Mouse (Mus musculus) heart, embryonic 11.5 days (tissue): ENCODE data around the gene Runx2. TPM values are rescaled to one million over a fixed set of nuclear protein-coding genes. Genes with fewer than 3 reads are reported as not detected.

Experiments
- ATAC-seq: fragments of 200-750 bp; cut with Nextera tagmentation; replicated peaks from 2 replicates; pipeline ENCODE4 v1.8.0; 2017; ENCODE audit warnings: moderate library complexity; ENCODE audit not compliant: insufficient number of reproducible peaks, low FRiP score, low TSS enrichment
- H3K27ac ChIP-seq: fragments of 300-500 bp; sonication (generic); 2 replicates; pipeline ENCODE4 v1.5.1; 2014; ENCODE audit warnings: mild to moderate bottlenecking, low read depth, low read length
- H3K27me3 ChIP-seq: fragments of 300-500 bp; sonication (generic); 2 replicates; pipeline ENCODE4 v1.6.1; 2014; ENCODE audit warnings: mild to moderate bottlenecking, low read length, mixed read lengths; ENCODE audit not compliant: control insufficient read depth, insufficient read depth
- H3K36me3 ChIP-seq: fragments of 300-500 bp; sonication (generic); 2 replicates; pipeline ENCODE4 v1.6.1; 2014; ENCODE audit warnings: mild to moderate bottlenecking, low read length, moderate library complexity, mixed read lengths; ENCODE audit not compliant: control insufficient read depth, insufficient read depth
- H3K4me1 ChIP-seq: fragments of 300-500 bp; sonication (generic); 2 replicates; pipeline ENCODE4 v1.6.1; 2014; ENCODE audit warnings: low read length; ENCODE audit not compliant: control insufficient read depth, insufficient read depth
- H3K4me2 ChIP-seq: fragments of 300-500 bp; sonication (generic); 2 replicates; pipeline ENCODE4 v1.6.1; 2014; ENCODE audit warnings: mild to moderate bottlenecking, moderate library complexity
- H3K4me3 ChIP-seq: fragments of 300-500 bp; sonication (generic); 2 replicates; pipeline ENCODE4 v1.5.1; 2014; ENCODE audit warnings: low read depth, low read length
- H3K9ac ChIP-seq: fragments of 300-500 bp; sonication (generic); 2 replicates; pipeline ENCODE4 v1.6.1; 2014; ENCODE audit warnings: mild to moderate bottlenecking, low read depth, low read length, moderate library complexity
- H3K9me3 ChIP-seq: fragments of 300-500 bp; sonication (generic); replicated peaks from 2 replicates; pipeline ENCODE4 v1.6.1; 2016; ENCODE audit warnings: low read length; ENCODE audit not compliant: control insufficient read depth
- WGBS: fragments of 180-500 bp; shearing (Covaris S2); extraction: QIAGEN DNeasy Blood & Tissue Kit; methylation state at CpG from one replicate; pipeline ENCODE4 v1.1.7; 2014; ENCODE audit not compliant: insufficient replicate concordance; 5-methylcytosine and 5-hydroxymethylcytosine counted together
- polyA plus RNA-seq: library from polyadenylated mRNA; unstranded; fragments of >200 nt; fragmentation: Nextera tagmentation; extraction: Ambion mirVana; gene quantifications from 2 replicates; pipeline ENCODE4 v1.2.1, GENCODE M21; 2014

Gene Runx2
- polyA plus RNA-seq, 1 experiment from 2014 or later, result 0.62 TPM

GRCm38 (mm10) chr17:44697053-44697452 lies 117.5 kb downstream of the Runx2 start:
- H3K9ac ChIP-seq, result no peak overlapping the region
- WGBS, result 90% methylated on average over 10 of the region's 10 CpGs
- ATAC-seq, result no peak

GRCm38 (mm10) chr17:44693552-44693951 lies 121.0 kb downstream of the Runx2 start:
- no peak overlapping the region for H3K4me3 ChIP-seq
- ATAC-seq, result no peak

More at GRCm38 (mm10) chr17:44697053-44697452, 117.5 kb downstream of the Runx2 start:
- Histone ChIP-seq H3K4me2 (no peak overlapping the region), H3K9me3 (no peaks in the 10 kb centered on the region), H3K4me3 (no peak overlapping the region), H3K27ac (no peak overlapping the region), H3K36me3 (no peaks in the 10 kb centered on the region), H3K27me3 (no peaks in the 10 kb centered on the region), H3K4me1 (no peaks in the 10 kb centered on the region)

GRCm38 (mm10) chr17:44691517-44691916 lies 123.1 kb downstream of the Runx2 start:
- Histone ChIP-seq H3K9ac (no peak overlapping the region), H3K4me2 (no peak overlapping the region), H3K4me1 (no peaks in the 10 kb centered on the region), H3K27ac (no peak overlapping the region), H3K27me3 (no peaks in the 10 kb centered on the region), H3K36me3 (no peaks in the 10 kb centered on the region), H3K4me3 (no peak overlapping the region), H3K9me3 (no peaks in the 10 kb centered on the region)
- no peak for ATAC-seq
- WGBS, result 68% methylated on average over 2 of the region's 2 CpGs

More at GRCm38 (mm10) chr17:44693552-44693951, 121.0 kb downstream of the Runx2 start:
- Histone ChIP-seq H3K36me3 (no peaks in the 10 kb centered on the region), H3K4me1 (no peaks in the 10 kb centered on the region), H3K27me3 (no peaks in the 10 kb centered on the region), H3K27ac (no peak overlapping the region), H3K4me2 (no peak overlapping the region), H3K9ac (no peak overlapping the region), H3K9me3 (no peaks in the 10 kb centered on the region)
- 89% methylated on average over 6 of the region's 7 CpGs for WGBS

GRCm38 (mm10) chr17:44690410-44691035 lies 124.1 kb downstream of the Runx2 start:
- H3K4me1 ChIP-seq, result no peaks in the 10 kb centered on the region
- H3K27me3 ChIP-seq, result no peaks in the 10 kb centered on the region
- ATAC-seq, result no peak
- H3K9me3 ChIP-seq, result no peaks in the 10 kb centered on the region
- WGBS, result 79% methylated on average over 5 of the region's 5 CpGs
- H3K27ac ChIP-seq, result no peak overlapping the region
- no peak overlapping the region for H3K4me2 ChIP-seq
- H3K9ac ChIP-seq, result no peak overlapping the region
- H3K4me3 ChIP-seq, result no peak overlapping the region
- H3K36me3 ChIP-seq, result no peaks in the 10 kb centered on the region

- 72% methylated on average over 2 of the region's 2 CpGs for WGBS
- H3K9ac ChIP-seq, result no peak overlapping the region
- H3K27ac ChIP-seq, result no peak overlapping the region
- H3K27me3 ChIP-seq, result no peaks in the 10 kb centered on the region
- H3K4me1 ChIP-seq, result no peaks in the 10 kb centered on the region
- H3K4me3 ChIP-seq, result no peak overlapping the region
- H3K36me3 ChIP-seq, result no peaks in the 10 kb centered on the region
- ATAC-seq, result no peak
- no peaks in the 10 kb centered on the region for H3K9me3 ChIP-seq
- no peak overlapping the region for H3K4me2 ChIP-seq
Observed at GRCm38 (mm10) chr17:44688306-44688705, 126.3 kb downstream of the Runx2 start.

- Histone ChIP-seq H3K27me3 (no peaks in the 10 kb centered on the region), H3K4me2 (no peak overlapping the region), H3K36me3 (no peaks in the 10 kb centered on the region), H3K4me1 (no peaks in the 10 kb centered on the region), H3K9ac (no peak overlapping the region), H3K27ac (no peak overlapping the region), H3K4me3 (no peak overlapping the region), H3K9me3 (no peaks in the 10 kb centered on the region)
- no peak for ATAC-seq
- WGBS, result 46% methylated on average over 7 of the region's 7 CpGs
Observed at GRCm38 (mm10) chr17:44685514-44685913, 129.1 kb downstream of the Runx2 start.

GRCm38 (mm10) chr17:44683026-44683425 lies 131.6 kb downstream of the Runx2 start:
- ATAC-seq, result no peak
- Histone ChIP-seq H3K4me2 (no peak overlapping the region), H3K9me3 (0 out of 2 replicates have a peak, but pooled peaks cover 3% of the 10 kb centered on the region), H3K4me1 (no peaks in the 10 kb centered on the region), H3K27ac (no peak overlapping the region), H3K4me3 (no peak overlapping the region), H3K27me3 (no peaks in the 10 kb centered on the region), H3K9ac (no peak overlapping the region), H3K36me3 (no peaks in the 10 kb centered on the region)
- WGBS, result 83% methylated on average over 9 of the region's 9 CpGs

GRCm38 (mm10) chr17:44677782-44678181 lies 136.8 kb downstream of the Runx2 start:
- H3K9me3 ChIP-seq, result 0 out of 2 replicates have a peak, but pooled peaks cover 3% of the 10 kb centered on the region
- no peak overlapping the region for H3K4me2 ChIP-seq
- no peaks in the 10 kb centered on the region for H3K36me3 ChIP-seq
- H3K27ac ChIP-seq, result no peak overlapping the region
- WGBS, result 66% methylated on average over 7 of the region's 7 CpGs
- H3K4me1 ChIP-seq, result no peaks in the 10 kb centered on the region
- ATAC-seq, result no peak
- no peaks in the 10 kb centered on the region; the same call in 1 of the 2 replicates for H3K27me3 ChIP-seq
- H3K4me3 ChIP-seq, result no peak overlapping the region
- H3K9ac ChIP-seq, result no peak overlapping the region

GRCm38 (mm10) chr17:44672806-44673205 lies 141.8 kb downstream of the Runx2 start:
- H3K9ac ChIP-seq, result no peak overlapping the region
- H3K9me3 ChIP-seq, result no peaks in the 10 kb centered on the region
- ATAC-seq, result no peak
- no peak overlapping the region for H3K4me2 ChIP-seq
- H3K36me3 ChIP-seq, result no peaks in the 10 kb centered on the region
- 64% methylated on average over 7 of the region's 7 CpGs for WGBS
- 0 out of 2 replicates have a peak, but pooled peaks cover 2% of the 10 kb centered on the region for H3K4me1 ChIP-seq
- no peak overlapping the region for H3K4me3 ChIP-seq
- H3K27ac ChIP-seq, result no peak overlapping the region
- H3K27me3 ChIP-seq, result no peaks in the 10 kb centered on the region; the same call in 1 of the 2 replicates
